Mouse (Mus musculus): Measurements from ENCODE around the gene 1700069L16Rik. TPM values are rescaled to one million over a fixed set of nuclear protein-coding genes. Genes with fewer than 3 reads are reported as not detected.

1700069L16Rik gene
- polyA plus RNA-seq, 1 experiment from 2014 or later: not detected

DNA sequence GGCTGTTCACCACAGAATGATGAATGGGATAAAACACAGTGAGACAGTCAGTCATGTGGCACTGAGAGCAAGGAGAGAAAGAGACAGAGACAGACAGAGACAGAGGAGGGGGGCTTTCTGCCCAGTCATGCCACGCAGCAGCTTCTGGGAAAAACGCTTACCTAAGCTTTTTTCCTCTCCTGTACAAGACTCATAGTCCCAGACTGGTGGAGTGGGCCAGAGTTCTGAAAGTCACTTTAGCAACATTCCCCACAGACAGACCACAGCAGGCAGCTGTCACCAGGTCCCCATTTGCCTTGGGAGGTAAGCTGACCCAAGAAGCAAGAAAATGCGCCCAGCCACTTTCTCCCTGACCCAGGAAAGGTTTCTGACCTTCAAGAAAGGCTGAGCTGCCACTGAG is 42.1 kb downstream of the 1700069L16Rik start:
- WGBS: 86% methylated on average over 3 of the region's 3 CpGs
- peaks cover 12% of the 10 kb centered on the region for H3K4me1 ChIP-seq (replicated peaks)
- no peaks in the 10 kb centered on the region for H3K36me3 ChIP-seq
- H3K9ac ChIP-seq (replicated peaks): no peak overlapping the region
- ATAC-seq (ENCODE audit: insufficient number of reproducible peaks, insufficient read depth, low FRiP score, low TSS enrichment, low read depth): no peak
- no peak overlapping the region for H3K27ac ChIP-seq
- no peaks in the 10 kb centered on the region for H3K27me3 ChIP-seq
- no peak overlapping the region for H3K4me3 ChIP-seq (replicated peaks)
- H3K9me3 ChIP-seq: no peaks in the 10 kb centered on the region
- no peak overlapping the region for H3K4me2 ChIP-seq

DNA sequence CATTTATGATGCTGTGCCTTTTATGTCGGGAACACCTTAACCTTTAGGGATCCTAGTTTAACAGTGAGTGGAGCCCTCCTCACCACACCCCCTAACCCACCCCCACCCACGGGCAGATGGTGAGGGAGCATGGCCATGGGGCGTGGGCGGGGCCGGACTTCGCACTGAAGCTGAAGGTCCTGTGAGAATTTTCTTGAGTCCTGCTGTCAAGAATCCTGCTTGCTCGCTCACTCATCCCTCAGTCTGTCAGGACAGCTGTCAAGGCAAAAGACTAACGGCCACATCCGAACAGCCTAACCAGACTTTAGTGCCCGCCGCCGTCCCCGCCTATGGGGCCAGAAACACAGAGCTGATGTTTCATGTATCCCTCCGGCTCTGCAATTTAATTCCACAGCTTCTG is 43.4 kb downstream of the 1700069L16Rik start:
- WGBS: 65% methylated on average over 14 of the region's 14 CpGs
- no peak overlapping the region for H3K4me2 ChIP-seq
- H3K4me1 ChIP-seq (replicated peaks): peaks cover 12% of the 10 kb centered on the region
- no peaks in the 10 kb centered on the region for H3K36me3 ChIP-seq
- ATAC-seq (ENCODE audit: insufficient number of reproducible peaks, insufficient read depth, low FRiP score, low TSS enrichment, low read depth): no peak
- no peaks in the 10 kb centered on the region for H3K9me3 ChIP-seq
- H3K4me3 ChIP-seq (replicated peaks): no peak overlapping the region
- H3K27me3 ChIP-seq: no peaks in the 10 kb centered on the region
- H3K27ac ChIP-seq: no peak overlapping the region
- no peak overlapping the region for H3K9ac ChIP-seq (replicated peaks)

DNA sequence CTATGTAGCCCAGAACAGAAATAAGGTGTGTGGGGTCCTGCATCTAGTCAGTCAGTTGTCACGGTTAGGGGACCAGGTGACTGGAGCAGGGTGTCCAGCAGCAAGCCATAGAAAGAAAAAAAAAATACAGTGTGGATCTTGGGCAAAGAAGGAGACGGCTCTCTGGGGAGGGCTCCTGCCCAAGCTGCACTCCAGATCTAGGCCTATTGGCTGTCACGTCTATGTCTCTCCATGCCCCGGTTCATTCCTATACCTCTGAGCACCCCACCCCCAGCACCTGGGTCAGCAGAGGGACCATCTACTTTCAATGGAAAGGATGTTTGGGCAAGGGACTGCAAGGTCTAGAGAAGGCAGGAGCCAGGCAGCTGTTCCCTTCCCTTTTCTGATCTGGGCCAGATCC is 45.1 kb downstream of the 1700069L16Rik start:
- H3K9me3 ChIP-seq: no peaks in the 10 kb centered on the region
- H3K27ac ChIP-seq: no peak overlapping the region
- 92% methylated on average over 4 of the region's 4 CpGs for WGBS
- no peak overlapping the region for H3K9ac ChIP-seq (replicated peaks)
- 0 out of 2 replicates have a peak, but pooled peaks cover 5% of the 10 kb centered on the region for H3K4me1 ChIP-seq (replicated peaks)
- no peak overlapping the region for H3K4me2 ChIP-seq
- no peak for ATAC-seq (ENCODE audit: insufficient number of reproducible peaks, insufficient read depth, low FRiP score, low TSS enrichment, low read depth)
- no peak overlapping the region for H3K4me3 ChIP-seq (replicated peaks)
- no peaks in the 10 kb centered on the region for H3K27me3 ChIP-seq
- H3K36me3 ChIP-seq: no peaks in the 10 kb centered on the region

DNA sequence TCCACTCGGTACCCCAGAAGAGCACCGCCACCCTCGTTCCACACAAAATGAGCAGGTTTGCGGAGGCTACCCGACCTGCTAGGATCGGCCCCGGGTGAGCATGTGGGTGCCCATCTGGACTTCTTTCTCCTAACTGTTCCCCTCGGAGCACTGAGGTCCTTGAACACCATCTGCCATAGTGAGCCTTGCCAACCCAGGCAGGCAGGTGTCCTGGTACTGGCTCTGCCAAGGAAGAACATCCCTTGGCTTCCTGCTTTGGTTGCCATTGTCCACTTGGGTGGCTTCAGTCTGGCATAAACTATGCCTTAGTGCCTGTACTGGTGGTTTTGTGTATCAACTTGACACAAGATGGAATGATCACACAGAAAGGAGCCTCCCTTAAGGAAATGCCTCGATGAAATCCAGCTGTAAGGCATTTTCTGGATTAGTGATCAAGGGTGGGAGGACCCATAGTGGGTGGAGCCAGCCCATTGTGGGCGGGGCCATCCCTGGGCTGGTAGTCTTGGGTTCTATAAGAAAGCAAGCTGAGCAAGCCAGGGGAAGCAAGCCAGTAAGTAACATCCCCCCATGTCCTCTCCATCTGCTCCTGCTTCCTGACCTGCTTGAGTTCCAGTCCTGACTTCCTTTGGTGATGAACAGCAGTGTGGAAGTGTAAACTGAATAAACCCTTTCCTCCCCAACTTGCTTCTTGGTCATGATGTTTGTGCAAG is 45.7 kb downstream of the 1700069L16Rik start:
- no peak for ATAC-seq (ENCODE audit: insufficient number of reproducible peaks, insufficient read depth, low FRiP score, low TSS enrichment, low read depth)
- 80% methylated on average over 10 of the region's 10 CpGs for WGBS
- H3K27me3 ChIP-seq: no peaks in the 10 kb centered on the region

DNA sequence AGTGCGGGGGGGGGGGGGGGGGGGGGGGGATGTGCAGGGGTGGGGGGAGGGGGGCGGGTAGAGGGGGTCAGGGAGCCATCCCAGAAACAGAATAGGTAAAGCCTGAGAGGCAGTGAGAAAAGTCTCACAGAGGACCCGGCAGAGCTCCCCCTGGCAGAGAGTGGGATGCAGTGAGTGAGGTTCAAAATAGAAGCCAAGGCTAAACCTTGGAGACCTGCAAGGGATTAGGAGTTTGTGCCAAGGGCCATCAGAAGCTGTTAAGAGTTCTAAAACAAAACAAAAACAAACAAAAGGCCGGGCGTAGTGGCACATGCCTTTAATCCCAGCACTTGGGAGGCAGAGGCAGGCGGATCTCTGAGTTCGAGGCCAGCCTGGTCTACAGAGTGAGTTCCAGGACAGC is 47.0 kb downstream of the 1700069L16Rik start:
- Histone ChIP-seq H3K27ac (no peak overlapping the region), H3K36me3 (no peaks in the 10 kb centered on the region), H3K4me3 (replicated peaks) (no peak overlapping the region), H3K27me3 (no peaks in the 10 kb centered on the region), H3K9me3 (no peaks in the 10 kb centered on the region), H3K4me1 (replicated peaks) (0 out of 2 replicates have a peak, but pooled peaks cover 5% of the 10 kb centered on the region), H3K4me2 (no peak overlapping the region), H3K9ac (replicated peaks) (no peak overlapping the region)
- WGBS: 75% methylated on average over 6 of the region's 7 CpGs
- no peak for ATAC-seq (ENCODE audit: insufficient number of reproducible peaks, insufficient read depth, low FRiP score, low TSS enrichment, low read depth)

More for the DNA sequence above, 45.7 kb downstream of the 1700069L16Rik start:
- H3K27ac ChIP-seq: no peak overlapping the region
- H3K9me3 ChIP-seq: no peaks in the 10 kb centered on the region
- no peak overlapping the region for H3K4me2 ChIP-seq
- no peak overlapping the region for H3K9ac ChIP-seq (replicated peaks)
- H3K4me3 ChIP-seq (replicated peaks): no peak overlapping the region
- H3K4me1 ChIP-seq (replicated peaks): 0 out of 2 replicates have a peak, but pooled peaks cover 5% of the 10 kb centered on the region
- no peaks in the 10 kb centered on the region for H3K36me3 ChIP-seq

DNA sequence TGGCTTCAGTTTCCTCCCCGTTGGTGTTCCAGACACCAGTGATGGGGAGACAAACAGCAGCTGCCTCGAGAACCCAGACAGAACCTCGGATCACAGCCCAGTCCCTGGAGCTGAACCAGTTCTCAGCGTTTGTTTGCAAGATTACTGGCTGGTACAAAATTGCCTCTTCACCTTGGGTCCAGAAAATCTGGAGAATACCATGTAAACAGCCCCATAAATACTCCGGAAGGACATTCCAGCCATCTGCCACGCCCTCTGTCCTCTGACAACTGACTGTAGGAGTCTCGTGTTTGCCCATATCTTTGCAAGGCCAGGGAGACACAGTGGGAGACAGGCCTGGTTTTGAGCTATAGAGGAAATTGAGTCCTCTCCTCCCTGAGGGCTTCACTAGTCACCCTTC is 49.7 kb downstream of the 1700069L16Rik start:
- Histone ChIP-seq H3K4me1 (replicated peaks) (no peaks in the 10 kb centered on the region), H3K9me3 (no peaks in the 10 kb centered on the region), H3K9ac (replicated peaks) (no peak overlapping the region), H3K27ac (no peak overlapping the region), H3K4me3 (replicated peaks) (no peak overlapping the region), H3K4me2 (no peak overlapping the region), H3K27me3 (no peaks in the 10 kb centered on the region), H3K36me3 (no peaks in the 10 kb centered on the region)
- ATAC-seq (ENCODE audit: insufficient number of reproducible peaks, insufficient read depth, low FRiP score, low TSS enrichment, low read depth): no peak
- WGBS: 67% methylated on average over 7 of the region's 7 CpGs

DNA sequence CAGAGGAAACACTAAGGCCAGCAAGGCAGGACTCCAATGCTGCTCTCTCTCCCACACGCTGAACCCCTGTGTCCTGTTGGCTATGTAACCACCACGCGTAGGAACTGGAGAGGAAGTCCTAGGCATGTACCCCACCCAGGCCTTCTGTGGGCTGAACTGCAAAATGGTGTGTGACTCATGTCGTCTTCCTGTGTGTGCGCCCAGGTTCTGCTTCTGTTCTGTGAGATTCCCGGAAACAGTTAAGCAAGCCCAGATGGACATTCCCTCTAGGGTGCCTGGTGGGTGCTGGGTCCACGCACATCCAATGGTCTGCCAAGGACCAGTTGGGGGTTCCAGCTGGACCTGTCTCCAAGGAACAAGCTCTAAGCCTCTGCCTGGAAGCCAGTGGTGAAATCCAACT is 52.1 kb downstream of the 1700069L16Rik start:
- ATAC-seq (ENCODE audit: insufficient number of reproducible peaks, insufficient read depth, low FRiP score, low TSS enrichment, low read depth): no peak
- Histone ChIP-seq H3K9me3 (no peaks in the 10 kb centered on the region), H3K36me3 (no peaks in the 10 kb centered on the region), H3K9ac (replicated peaks) (no peak overlapping the region), H3K27me3 (no peaks in the 10 kb centered on the region), H3K4me1 (replicated peaks) (no peaks in the 10 kb centered on the region), H3K4me2 (no peak overlapping the region), H3K4me3 (replicated peaks) (no peak overlapping the region), H3K27ac (no peak overlapping the region)
- WGBS: 90% methylated on average over 7 of the region's 7 CpGs

DNA sequence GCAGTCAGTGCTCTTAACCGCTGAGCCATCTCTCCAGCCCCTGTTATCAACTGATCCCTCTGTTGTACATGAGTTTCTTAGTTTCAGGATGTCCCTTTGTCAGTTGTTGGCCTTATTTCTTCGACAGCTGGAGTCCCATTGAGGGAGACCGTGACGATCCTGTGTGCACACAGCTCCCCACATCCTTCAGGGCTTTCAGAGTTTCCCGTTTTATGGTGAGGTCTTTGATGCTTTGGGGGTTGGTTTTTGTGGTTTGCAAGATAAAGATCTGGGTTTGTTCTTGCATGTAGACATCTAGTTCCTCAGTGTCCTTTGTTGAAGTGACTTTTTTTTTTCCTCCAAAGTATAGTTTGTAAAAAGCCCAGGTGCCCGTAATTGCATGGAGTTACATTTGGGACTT is 54.0 kb downstream of the 1700069L16Rik start:
- Histone ChIP-seq H3K9ac (replicated peaks) (no peak overlapping the region), H3K36me3 (no peaks in the 10 kb centered on the region), H3K4me1 (replicated peaks) (no peaks in the 10 kb centered on the region), H3K9me3 (no peaks in the 10 kb centered on the region), H3K27ac (no peak overlapping the region), H3K27me3 (no peaks in the 10 kb centered on the region), H3K4me2 (no peak overlapping the region), H3K4me3 (replicated peaks) (no peak overlapping the region)
- ATAC-seq (ENCODE audit: insufficient number of reproducible peaks, insufficient read depth, low FRiP score, low TSS enrichment, low read depth): no peak
- 83% methylated on average over 6 of the region's 6 CpGs for WGBS

DNA sequence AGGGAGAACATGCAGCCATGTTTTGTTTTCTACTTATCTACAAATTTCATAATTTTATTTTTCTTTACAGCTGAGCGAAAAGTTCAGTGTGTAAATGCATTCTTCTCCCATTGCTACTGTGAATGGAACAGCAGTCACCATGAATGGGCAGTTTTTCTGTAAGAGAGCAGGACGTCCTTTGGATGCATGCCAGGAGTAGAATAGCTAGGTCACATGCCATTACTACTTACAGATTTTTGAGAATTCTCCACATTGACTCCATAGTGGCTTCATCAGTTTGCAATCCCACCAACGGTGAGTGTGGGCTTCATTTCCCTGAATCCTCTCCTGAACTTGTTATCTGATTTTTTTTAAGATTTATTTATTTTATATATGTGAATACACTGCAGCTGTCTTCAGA is 54.5 kb downstream of the 1700069L16Rik start:
- Histone ChIP-seq H3K9ac (replicated peaks) (no peak overlapping the region), H3K27me3 (no peaks in the 10 kb centered on the region), H3K36me3 (no peaks in the 10 kb centered on the region), H3K4me1 (replicated peaks) (no peaks in the 10 kb centered on the region), H3K4me3 (replicated peaks) (no peak overlapping the region), H3K4me2 (no peak overlapping the region), H3K27ac (no peak overlapping the region), H3K9me3 (no peaks in the 10 kb centered on the region)
- 79% methylated on average over 3 of the region's 3 CpGs for WGBS
- no peak for ATAC-seq (ENCODE audit: insufficient number of reproducible peaks, insufficient read depth, low FRiP score, low TSS enrichment, low read depth)

DNA sequence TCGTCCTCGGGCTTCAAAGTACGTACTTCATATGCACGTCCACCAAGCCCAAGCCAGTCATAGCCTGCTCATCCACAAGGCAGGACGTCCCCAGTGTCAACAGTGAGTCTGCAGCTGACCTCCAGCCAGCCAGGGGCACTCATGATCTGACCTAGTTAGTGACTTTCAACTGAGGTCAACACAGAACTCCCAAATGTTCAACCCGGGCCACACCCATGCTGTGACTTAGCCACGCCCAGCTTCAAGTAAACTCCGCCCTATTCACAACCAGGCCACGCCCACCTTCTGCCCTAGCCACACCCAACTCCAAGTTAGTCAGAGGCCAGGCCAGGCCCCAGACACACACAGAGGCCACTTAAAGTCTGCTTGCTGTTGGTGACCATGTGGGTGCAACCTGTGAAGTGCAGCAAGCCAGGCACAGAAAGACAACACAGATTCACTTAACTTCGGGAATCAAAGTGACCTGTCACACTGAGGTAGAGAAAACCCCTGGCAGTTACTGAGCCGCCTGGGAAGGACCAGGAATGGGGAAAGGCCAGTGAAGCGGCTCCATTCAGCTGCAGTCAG is 59.9 kb downstream of the 1700069L16Rik start:
- Histone ChIP-seq H3K9me3 (peaks cover 5% of the 10 kb centered on the region), H3K4me3 (replicated peaks) (no peak overlapping the region), H3K4me1 (replicated peaks) (peaks cover 6% of the 10 kb centered on the region; the same call in 1 of the 2 replicates), H3K36me3 (no peaks in the 10 kb centered on the region), H3K27me3 (no peaks in the 10 kb centered on the region), H3K4me2 (no peak overlapping the region), H3K27ac (no peak overlapping the region), H3K9ac (replicated peaks) (no peak overlapping the region)
- no peak for ATAC-seq (ENCODE audit: insufficient number of reproducible peaks, insufficient read depth, low FRiP score, low TSS enrichment, low read depth)
- 75% methylated on average over 12 of the region's 12 CpGs for WGBS

DNA sequence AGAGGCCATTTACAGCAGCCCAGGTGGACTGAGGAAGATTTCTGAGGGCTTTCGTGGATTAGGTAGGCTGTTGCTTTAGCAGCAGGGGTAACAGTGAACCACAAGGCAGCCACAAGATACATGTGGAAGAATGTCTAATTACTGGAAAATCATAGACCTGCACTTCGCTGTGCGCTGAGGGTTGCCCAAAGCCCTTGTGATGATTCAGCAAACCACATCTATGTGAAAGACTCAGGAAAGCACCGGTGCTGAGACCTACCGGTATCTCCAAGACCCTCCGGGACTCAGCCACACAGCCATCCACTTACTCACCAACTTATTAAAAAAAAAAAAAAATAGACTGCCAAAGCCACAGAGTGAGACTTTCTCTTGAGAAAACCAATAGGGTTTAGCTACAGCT is 60.4 kb downstream of the 1700069L16Rik start:
- Histone ChIP-seq H3K4me3 (replicated peaks) (no peak overlapping the region), H3K9ac (replicated peaks) (no peak overlapping the region), H3K4me2 (no peak overlapping the region), H3K9me3 (peaks cover 5% of the 10 kb centered on the region), H3K27ac (0 out of 2 replicates have a peak overlapping the region, but pooled peaks have one; percentile 18), H3K36me3 (no peaks in the 10 kb centered on the region), H3K4me1 (replicated peaks) (peaks cover 6% of the 10 kb centered on the region; the same call in 1 of the 2 replicates), H3K27me3 (no peaks in the 10 kb centered on the region)
- WGBS: 89% methylated on average over 6 of the region's 6 CpGs
- no peak for ATAC-seq (ENCODE audit: insufficient number of reproducible peaks, insufficient read depth, low FRiP score, low TSS enrichment, low read depth)

DNA sequence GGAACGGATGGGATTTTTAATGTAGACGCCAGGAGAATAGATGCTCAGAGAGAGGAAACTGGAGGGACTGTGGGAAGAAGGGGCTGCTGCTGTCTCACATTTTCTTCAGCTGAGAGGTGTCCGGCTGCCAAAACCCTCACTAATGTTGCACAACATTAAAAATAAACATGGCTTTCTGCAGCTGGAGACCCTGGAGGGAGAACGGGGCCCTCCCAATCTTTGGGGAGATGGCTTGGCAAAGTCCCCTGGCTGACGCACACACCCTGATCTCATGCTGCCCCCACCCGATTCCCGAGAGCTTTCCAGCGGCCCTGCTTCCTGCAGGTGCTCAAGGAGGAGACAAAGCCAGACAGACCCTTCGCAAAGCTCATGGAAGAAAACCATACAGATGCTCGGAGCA is 63.7 kb downstream of the 1700069L16Rik start:
- H3K27ac ChIP-seq: no peak overlapping the region
- no peaks in the 10 kb centered on the region for H3K36me3 ChIP-seq
- no peak overlapping the region for H3K4me2 ChIP-seq
- no peak overlapping the region for H3K9ac ChIP-seq (replicated peaks)
- 75% methylated on average over 10 of the region's 10 CpGs for WGBS
- peaks cover 6% of the 10 kb centered on the region; the same call in 1 of the 2 replicates for H3K4me1 ChIP-seq (replicated peaks)
- no peaks in the 10 kb centered on the region for H3K27me3 ChIP-seq
- peaks cover 5% of the 10 kb centered on the region for H3K9me3 ChIP-seq
- ATAC-seq (ENCODE audit: insufficient number of reproducible peaks, insufficient read depth, low FRiP score, low TSS enrichment, low read depth): no peak
- H3K4me3 ChIP-seq (replicated peaks): no peak overlapping the region

All from limb, embryonic 12.5 days (tissue).